Mouse (Mus musculus): ENCODE results near the gene Tex19.2. TPM values are rescaled to one million over a fixed set of nuclear protein-coding genes. Genes with fewer than 3 reads are reported as not detected.
"Not testable (repeated sequence)": the region's sequence is repeated elsewhere in the genome, so short reads cannot be mapped to it uniquely, and the experiment has no call there.

The Tex19.2 gene
- total RNA-seq, 2 experiments from 2014 or later: not detected

DNA sequence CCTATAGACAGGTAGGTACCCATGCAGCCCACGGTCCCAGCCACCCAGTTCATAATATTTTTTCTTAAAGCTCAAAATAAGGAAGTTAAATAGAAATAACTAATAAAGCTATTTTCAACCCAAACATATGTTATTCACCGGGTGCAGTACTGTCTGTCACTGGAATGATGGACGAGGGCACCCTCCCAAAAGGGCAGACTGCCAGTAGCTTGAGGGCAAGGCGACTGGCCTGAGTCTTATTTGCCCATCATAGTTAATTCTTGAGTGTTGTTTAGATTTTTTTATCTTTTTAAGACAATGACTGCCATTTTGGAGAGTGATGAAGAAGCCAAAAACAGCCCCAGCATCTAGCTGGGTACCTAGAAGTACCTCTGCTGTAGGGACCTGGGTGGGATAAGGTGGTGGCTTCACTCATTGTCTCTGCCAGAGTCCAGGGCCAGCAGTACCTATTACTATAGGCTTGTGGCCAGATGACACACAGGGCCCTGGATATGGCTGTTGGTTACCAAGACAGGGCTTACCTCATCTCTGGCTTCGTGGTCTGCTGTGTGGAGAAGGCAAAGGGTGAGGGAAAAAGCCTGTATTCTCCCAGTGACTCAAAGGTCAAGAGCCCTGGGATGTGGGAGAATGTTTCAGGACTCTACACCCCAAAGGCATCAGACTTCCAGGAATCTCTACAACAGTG, 6.2 kb downstream of the Tex19.2 start:
- no peak for ATAC-seq (ENCODE audit: poor library complexity, severe bottlenecking)

DNA sequence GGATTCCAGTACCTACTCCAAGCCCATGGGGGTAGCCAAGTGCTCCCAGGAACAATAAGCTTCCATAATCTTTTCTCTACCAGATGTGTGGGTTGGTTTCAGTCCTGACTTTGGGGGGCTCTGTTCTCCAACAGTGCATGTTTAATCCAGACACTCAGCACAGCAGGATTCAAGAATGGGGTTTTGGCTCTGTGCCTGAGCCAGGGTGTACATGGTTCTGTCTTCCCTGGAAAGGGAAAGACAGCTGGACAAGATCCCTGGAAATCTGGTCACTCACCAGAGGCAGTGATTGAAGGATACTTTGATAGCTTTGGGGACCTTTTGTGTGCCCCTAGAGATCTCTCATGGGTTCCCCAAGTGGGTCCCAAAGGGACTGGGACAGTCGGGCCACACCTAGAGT, 6.9 kb downstream of the Tex19.2 start:
- ATAC-seq (ENCODE audit: poor library complexity, severe bottlenecking): no peak

DNA sequence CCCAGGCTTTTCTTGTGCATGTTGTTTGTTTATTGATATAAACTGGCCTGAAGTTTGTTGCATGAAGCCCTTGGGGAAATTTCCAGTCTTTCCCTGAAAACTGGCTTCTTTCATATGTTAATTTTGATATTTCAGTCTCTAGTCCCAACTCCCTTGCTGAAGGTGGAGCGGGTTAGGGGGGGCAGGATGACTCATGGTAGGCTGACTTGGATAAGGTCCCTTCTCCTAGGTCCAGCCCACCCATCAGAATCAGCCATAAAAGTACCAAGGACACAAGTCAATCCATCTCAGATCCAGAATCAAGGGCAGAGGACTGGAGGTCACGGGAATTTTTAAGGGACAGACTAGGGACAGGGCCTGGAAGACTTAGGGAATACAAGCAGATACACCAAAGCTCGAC, 7.4 kb downstream of the Tex19.2 start:
- no peak for ATAC-seq (ENCODE audit: poor library complexity, severe bottlenecking)

DNA sequence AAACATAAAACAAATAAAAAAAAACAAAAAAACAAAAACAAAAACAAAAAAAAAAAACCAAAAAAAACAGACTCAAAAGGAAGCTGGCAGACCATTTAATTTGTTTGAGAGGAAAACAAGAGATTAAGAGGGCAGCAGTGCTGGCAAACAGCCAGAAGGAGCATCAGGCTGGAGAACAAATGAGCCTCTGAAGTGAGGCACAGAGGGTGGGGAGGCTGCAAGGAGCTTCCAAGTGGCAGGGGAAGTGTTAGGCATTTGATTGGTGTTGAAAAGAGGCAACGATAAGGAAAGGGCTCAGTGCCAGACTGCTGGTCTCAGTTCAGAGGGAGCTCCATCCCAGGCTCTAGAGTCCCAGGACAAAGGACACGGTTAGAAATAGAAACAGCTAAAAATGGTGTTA, 8.5 kb downstream of the Tex19.2 start:
- ATAC-seq (ENCODE audit: poor library complexity, severe bottlenecking): no peak

DNA sequence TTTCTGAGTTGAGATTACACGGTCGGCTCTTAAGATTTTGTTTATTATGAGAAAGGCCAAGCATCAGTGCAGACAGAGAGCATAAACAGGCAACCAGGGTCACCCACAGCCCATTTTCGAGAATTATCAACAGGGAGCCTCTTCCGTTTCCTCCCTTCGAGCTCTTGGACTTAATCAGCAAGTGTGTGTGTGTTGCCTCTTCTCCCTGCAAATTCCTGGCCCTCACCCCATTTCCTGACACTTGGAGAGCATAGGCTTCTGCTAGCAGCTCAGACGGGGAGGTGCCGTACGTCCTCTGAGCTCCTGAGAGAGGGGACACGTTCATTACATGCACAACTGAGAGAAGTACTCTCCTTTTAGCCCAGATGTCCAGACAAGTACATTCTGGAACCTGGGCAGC, 10.4 kb downstream of the Tex19.2 start:
- no peak for ATAC-seq (ENCODE audit: poor library complexity, severe bottlenecking)

DNA sequence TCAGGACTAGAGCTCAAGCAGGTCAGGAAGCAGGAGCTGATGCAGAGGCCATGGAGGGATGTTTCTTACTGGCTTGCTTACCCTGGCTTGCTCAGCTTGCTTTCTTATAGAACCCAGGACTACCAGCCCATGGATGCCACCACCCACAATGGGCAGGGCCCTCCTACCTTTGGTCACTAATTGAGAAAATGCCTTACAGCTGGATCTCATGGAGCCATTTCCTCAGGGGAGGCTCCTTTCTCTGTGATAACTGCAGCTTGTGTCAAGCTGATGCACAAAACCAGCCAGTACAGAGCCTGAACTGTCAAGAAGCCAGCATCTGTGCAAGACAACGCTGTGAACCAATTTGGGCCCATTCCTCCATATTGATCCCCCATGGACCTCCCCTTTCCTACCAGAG, 11.2 kb downstream of the Tex19.2 start:
- ATAC-seq (ENCODE audit: poor library complexity, severe bottlenecking): not testable (repeated sequence)

DNA sequence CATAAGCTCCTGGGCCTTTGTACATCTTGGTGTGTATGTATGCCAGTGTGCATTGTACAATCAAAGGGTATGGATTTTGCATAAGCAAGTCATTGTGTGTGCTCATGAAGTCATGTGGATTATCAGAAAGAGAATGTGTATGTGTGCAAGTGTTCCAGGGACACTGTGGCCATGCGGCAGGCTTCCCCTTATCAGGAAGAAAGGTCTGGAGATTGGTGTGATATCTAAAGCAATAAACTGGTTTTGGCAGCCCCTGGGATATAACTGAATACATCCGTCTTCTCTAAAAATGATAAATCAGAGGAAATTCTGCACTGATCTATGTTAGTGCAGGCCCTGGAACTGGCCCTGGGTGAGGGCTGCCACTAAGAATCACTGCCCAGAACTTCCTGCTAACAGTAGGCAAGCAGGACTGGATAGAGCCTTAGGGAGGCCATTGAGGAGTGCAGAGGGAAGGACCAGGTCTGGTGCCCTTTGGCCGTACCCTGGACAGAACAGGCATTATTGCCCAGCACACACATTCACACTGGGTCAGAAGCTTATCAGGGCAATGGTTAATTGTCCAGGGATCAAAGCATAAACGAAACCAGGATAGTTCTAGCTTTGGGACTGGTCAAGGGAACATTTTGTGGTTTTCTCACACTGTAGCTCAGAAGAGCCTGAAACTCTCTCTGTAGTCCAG, 17.2 kb downstream of the Tex19.2 start:
- ATAC-seq (ENCODE audit: poor library complexity, severe bottlenecking): no peak

DNA sequence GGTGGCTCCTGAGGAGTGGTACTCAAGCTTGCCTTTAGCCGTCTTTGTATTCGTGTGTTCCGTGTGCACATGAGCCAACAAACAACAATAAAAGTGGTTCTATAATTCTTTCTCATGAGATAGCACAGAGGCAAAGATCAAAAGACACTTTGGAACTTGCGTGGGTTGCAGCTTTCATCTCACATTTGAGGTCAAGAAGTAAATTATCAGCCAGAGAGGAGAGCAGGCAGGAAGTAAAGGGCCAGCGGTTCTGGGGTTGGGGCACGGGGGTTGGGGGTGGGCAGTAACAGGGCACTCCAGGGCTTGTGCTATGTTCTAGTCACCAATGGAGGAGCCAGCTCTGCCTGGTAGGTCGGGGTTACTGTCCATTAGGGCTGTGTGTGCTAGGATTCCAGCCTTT, 17.8 kb downstream of the Tex19.2 start:
- no peak for ATAC-seq (ENCODE audit: poor library complexity, severe bottlenecking)

DNA sequence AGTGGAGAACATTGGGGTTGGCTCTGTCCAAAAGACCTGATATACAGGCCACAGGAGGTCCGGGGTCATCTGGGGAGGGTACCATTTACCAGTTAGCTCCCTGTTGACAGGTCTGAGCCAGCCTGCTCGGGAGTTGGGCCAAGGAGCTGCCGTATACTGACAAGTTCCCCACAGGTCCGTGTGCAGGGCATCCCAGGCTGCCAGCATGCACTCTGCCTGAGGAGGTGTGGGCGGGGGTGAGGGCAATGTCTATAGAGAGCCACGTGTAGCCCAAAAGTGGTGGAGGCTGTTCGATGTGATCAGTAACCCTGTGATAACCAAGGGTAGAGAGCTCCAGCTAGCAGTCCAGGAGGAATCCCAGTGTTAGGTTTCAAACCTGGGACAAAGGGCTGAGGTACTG, 18.7 kb downstream of the Tex19.2 start:
- no peak for ATAC-seq (ENCODE audit: poor library complexity, severe bottlenecking)

DNA sequence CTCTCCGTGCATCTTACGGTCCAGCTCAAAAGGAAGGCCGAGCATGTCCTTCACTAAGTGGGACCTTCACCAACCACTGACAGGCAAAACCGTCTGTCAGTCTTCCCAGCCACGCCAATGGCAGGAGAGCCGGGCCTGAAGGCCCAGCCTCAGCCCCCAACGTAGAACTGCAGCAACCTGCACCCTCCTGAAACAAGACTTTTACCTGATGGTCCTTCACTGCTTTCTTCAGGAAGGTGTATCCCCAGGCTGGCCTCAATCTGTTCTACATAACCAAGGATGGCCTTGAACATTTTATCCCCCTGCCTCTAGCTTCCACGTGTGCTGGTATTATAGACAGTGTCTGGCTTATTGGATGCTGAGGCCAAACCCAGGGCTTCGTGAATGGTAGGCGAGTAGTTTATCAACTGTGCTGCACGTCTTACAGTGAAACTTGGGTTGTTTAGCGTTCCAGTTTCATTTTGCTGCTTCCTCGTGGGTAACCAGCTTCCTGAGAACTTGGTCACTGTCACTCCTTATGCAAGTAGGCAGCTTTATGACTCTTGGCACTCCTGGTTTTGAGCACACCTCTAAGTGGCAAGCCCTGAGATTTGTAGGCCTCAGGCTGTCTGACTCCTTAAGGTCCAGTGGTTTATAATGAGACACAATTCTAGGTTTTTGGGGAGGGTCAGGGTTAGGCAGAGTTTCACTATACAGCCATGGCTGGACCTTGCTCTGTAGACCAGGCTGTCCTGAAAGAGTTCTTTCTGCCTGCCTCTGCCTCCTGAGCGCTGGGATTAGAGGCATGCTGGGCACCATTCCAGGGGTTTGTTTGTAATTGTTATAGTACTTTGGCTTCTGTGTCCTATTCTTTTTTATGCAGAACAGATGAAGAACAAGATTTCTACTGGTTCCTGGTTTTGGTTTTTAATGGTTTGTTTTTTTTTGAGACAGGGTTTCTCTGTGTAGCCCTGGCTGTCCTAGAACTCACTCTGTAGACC, 25.6 kb downstream of the Tex19.2 start:
- no peak for ATAC-seq (ENCODE audit: poor library complexity, severe bottlenecking)

DNA sequence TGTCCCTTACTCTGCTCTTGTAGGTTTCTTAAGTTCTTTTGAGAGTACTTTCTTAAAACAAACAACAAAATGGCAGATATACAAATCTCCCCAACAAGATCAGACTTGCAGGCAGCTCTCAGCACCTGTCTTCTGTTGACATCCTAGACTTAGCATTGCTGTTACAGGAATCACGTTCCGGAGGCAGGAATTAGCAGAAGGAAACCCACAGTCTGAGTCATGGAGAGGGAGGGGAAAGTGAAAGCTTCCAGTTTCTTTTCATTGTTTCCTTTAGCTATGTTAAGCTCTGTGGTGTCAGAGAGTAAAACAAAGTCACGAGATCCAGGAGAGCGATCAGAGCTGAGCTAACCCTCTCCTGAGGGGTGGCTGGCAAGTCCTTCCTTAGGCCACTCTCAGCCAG, 27.5 kb downstream of the Tex19.2 start:
- ATAC-seq (ENCODE audit: poor library complexity, severe bottlenecking): no peak

DNA sequence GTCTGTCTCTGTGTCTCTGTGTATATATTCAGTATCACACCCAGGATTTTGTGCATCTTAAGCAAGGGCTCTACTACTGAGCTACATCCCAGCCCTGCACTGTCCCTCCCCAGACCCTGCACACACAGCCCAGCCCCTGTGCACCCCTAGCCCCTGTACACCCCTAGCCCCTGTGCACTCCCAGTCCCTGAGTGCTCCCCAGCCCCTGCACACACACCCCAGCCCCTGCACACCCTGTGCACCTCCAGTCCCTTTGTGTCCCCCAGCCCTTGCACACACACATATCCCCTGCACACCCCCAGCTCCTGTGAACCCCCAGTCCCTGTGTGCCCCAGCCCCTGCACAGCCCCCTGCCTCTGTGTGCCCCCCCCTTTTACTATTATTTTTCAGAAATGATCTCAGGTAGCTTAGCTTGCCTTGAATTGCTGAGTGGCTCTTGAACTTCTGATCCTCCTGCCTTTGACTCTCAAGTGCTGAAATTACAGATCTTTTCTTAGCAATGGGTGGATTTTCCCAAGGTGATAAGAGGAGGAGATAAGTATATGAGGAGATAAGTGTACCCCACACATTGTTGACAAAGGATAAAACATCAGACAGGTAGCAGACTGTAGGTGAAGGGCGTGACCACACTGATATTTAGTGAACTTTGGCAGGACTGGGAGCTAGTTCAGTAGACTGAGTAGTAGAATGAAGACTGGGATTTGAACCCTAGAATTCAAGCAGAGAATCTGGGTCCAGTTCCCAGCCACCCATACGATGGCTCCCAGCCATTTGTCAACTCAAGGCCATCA, 28.5 kb downstream of the Tex19.2 start:
- no peak for ATAC-seq (ENCODE audit: poor library complexity, severe bottlenecking)

DNA sequence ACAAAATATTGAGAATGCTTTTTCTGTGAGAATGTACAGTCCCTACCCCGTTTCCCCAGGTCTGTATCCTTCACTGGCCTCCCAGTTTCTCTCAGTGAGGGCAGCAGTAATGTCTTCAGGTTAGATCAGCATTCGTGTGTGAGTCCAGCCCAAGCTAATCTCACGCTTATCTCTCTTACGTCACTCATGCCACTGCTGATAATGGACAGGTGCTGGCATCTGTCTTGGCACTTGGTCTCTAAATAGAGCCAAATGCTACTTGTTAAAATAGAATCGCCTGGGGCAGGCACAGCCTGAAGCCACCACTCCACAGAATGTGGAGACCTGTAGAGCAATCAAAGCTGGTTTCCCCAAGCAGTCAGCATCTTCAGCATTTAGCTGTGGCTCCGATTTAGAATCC, 29.5 kb downstream of the Tex19.2 start:
- ATAC-seq (ENCODE audit: poor library complexity, severe bottlenecking): no peak

DNA sequence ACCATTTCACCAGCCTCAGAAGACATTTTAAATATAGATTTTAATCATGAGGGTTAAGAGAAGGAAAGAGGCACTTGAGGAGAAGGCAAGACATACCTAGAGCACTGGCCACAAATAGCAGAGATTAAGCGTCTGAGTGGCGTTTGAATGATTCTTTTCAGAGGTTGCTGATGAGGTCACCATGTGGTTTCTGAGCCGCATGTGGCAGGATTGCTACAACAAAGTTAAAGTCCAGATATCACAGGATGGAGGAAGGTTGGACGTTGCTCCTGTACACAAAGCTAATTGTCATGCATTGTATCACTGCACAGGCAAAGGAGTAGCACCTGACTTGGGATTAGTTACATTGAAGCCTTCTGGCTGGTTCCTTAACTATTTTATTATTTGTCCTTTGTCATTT, 32.2 kb downstream of the Tex19.2 start:
- ATAC-seq (ENCODE audit: poor library complexity, severe bottlenecking): no peak

DNA sequence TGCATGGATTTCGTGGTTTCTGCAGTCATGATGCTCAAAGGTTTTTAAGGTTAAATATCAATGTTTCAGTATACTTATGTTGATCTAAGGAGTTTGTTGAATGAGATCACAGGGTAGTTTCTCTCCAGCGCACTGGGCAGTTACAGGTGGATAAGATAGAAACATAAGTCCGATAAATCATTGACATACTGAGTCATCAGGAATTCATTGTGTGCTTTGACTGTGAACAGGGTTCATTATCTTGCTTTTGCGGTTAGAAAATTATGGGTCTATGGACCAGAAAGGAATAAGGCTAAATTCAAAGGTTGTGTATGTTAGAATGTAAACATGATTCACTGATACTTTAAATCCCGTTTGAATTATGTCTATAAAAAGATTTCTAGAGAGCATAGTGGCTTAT, 33.3 kb downstream of the Tex19.2 start:
- no peak for ATAC-seq (ENCODE audit: poor library complexity, severe bottlenecking)

DNA sequence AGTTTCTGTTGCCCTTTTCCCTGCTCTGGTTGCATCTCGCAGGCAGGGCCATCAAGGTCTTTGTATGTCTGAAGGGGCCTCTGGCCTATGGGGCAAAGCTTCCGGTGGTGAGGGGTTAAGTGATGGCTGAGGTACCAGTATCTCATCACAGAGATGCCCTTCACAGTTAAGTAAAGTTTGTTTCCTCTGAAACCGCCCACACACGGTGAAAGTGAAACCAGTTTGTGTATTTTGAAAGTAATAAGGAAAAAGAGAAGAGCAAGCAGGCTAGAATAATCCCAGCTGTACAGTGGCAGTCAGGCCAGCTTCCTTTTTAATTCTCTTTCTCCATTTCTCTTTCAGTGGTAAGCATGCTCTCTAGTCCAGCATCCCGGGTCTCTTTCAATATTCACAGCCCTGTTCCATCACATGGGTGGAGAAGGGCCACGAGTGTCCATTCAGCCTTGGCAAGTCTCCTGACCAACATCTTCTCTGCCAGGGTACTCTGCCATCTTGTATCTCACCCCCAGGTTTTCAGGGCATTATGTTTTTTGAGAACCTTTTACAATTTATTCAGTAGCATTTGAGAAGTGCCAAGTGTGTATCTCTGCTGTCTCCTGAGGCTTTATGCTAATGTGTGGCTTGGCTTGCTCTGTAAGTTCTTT, 35.5 kb downstream of the Tex19.2 start:
- ATAC-seq (ENCODE audit: poor library complexity, severe bottlenecking): peak; percentile 72

DNA sequence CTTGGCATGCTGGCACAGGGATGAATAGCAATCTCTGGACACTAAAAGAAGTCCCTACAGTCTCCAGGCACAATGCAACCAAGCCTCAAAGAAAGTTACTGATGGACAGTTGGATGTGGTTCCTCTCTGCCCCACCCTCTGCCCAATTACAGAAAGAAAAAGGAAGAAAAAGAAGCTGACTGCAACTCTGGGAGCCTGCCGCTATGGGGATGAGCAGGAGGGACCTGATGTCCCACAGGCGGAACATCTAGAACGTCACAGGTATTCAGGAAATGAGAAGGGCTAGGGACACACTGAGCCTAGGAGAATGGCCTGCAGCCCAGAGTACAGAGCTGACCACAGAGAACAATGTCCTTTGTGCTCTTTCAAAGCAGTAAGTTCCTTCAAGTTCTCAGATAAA, 36.2 kb downstream of the Tex19.2 start:
- peak; percentile 67 for ATAC-seq (ENCODE audit: poor library complexity, severe bottlenecking)

DNA sequence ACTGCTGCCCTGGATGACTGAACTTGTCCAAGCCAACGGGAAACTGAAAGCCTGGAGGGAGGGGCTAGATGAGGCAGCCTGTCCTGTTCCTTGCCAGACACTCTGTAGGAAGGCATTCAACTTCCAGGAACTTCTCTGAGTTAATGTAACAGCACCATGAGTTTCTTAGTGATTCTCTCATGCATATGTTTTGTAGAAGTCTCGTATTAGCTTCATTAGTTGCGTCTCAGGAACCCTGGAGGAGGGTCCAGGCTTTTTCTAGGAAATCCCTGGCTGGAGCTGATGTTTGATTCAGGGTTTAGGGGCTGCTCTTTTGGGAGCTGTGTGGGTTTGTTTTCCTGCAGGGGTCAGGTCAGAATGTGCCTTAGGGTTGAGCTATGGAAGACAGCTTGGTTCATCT, 37.4 kb downstream of the Tex19.2 start, which contains the start of gene Sectm1a:
Gene Sectm1a (minus strand): TSS at position 101 of the 400 bp plus-strand sequence.
- no peak for ATAC-seq (ENCODE audit: poor library complexity, severe bottlenecking)

DNA sequence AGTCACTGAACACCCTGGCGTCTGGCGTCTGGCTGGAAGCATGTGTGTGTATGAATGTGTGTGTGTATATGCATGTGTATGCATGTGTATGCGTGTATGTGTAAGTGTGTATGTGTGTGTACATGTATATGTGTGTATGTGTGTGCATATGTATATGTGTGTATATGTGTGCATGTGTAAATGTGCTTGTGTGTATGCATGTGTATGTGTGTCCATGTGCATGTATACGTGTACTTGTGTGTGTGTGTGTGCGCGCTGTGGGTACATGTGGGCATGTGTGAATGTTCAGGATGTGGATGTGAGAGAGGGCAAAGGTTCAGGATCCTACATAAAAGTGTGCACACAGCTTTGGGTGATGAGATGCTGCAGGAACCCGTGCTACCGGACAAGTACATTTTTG, 38.1 kb downstream of the Tex19.2 start:
- ATAC-seq (ENCODE audit: poor library complexity, severe bottlenecking): no peak

DNA sequence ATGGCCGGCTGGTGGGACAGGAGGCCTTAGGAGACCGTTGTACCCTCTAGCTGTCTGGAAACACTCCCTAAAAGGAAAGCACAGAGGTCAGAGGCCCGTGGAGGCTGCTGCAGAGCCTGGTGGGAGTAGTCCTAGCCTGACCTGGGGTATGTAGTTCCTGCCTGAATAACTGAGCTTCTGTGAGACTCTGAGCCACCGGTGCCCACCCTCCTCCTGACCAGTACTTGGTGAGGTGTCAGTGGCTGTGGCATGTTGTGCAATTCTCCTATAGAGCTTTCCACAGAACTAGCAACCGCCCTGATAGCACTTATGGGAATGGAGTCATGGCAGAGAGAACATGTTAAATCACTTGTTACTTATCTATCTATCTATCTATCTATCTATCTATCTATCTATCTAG, 42.8 kb downstream of the Tex19.2 start:
- 0 out of 2 replicates have a peak, but pooled peaks have one; percentile 24 for ATAC-seq (ENCODE audit: poor library complexity, severe bottlenecking)
